Mouse (Mus musculus) A20 (cell line): ENCODE measurements around the gene 4930404H24Rik.

Source experiments
- DNase-seq: peaks from one replicate; pipeline ENCODE4 v3.0.0-alpha.2; 2011; ENCODE audit warnings: low read depth, low spot score

Gene 4930404H24Rik

GRCm38 (mm10) chr2:153492573-153493392 is at the start of gene 4930404H24Rik:
Gene 4930404H24Rik, plus strand, starts transcription at chr2:153492790.
- DNase-seq: peak; percentile 87

DNA sequence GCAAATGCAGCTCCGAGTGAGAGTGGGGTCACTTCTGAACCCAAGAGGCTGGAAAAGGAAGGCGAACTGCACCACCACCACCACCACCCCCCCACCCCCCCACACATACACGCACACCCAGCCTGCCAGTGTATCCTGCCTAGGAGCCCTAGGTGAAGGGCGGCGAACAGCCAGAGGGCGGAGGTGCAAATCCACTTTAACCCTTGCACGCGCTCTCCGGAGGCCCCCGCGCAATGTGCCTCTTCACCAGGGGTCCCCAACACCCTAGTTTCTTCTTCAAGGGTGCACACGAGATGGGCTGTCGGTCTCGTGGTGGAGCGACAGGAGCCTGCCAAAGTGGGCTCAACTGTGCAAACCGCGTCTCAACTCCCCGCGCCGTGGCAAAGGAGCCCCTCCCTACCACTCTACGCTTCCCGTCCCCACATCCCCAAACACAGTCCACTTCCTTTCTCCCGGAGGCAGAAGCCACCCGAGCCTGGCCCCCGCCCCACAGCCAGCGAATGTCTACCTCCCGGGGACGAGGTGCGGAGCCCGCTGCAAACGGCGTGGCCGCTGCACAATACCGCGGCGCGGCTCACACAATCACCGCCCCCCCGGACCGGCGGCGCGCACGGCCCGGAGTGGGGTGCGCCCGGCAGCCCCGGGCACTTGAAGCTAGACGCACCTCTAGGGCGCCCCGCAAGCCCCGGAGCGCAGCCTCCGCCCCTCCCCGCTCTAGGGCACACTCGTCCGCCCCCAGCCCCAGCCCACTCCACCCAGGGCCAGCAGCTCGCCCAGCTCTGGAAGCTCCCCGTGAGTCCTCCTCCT is 49.0 kb upstream of the 4930404H24Rik start:
- DNase-seq: no peak

DNA sequence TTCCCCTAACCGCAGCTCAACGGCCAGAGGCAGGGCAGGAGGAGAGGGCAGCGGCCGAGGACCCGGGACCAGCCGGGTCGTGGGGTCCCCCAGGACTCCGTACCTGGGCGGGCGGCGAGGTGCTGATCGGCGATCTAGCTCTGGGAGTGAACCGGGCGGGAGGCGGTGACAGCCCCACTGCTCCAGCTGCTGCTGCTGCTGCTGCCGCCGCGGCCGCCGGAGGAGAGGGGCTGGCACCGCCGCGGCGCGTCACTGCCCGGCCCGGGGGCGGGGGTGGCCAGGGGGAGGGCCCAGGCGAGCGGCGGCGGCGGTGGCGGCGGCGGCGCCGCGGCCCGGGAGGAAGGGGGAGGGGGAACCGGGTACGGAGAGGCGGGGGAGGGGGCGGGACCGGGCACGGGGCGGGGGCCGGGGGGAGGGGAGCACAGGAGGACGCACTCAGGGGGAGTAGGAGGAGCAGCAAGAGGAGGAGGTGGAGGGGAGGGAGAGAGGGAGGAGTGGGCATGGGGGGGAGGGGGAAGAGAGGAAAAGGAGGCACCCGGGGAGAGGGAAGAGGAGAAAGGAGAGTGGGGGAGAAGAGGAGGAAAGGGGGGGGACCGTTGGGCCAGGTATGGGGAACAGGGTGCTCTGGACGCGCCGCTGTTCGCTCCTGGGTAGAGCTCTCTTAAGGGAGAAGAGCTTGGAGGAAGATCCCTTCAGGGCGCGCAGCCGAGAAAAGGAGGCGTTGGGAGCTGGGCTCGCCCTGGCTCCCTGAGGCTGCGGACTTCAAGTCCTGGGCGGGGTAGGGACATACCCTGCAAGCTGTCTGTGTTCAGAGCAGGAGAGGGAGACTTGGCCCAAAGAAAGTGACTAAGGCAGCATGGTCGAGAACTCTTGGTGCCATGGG is 48.1 kb upstream of the 4930404H24Rik start:
- DNase-seq: peak; percentile 46

GRCm38 (mm10) chr2:153445137-153446016 is 47.2 kb upstream of the 4930404H24Rik start:
- peak; percentile 22 for DNase-seq

GRCm38 (mm10) chr2:153446017-153446408 is 46.6 kb upstream of the 4930404H24Rik start:
- peak; percentile 72 for DNase-seq

GRCm38 (mm10) chr2:153446476-153446875 is 46.1 kb upstream of the 4930404H24Rik start:
- no peak for DNase-seq

DNA sequence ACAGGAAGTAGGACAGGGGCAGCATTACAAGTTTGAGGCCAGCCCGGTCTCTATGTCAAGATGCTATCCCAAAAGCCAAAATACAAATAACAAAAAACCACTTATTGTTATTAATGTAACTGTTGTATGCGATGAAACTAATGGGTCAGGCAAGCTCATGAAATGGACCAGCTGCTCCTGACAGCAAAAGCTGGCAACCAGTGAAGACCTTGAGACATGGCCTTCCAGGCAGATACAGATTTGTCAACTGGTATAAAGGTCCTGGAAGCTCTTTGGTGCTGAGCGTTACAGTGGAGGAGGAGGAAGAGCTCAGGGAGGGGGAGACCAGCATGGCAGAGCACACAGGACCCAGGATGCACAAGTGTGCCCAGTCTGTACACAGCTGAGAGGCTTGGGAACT is 44.9 kb upstream of the 4930404H24Rik start:
- no peak for DNase-seq

DNA sequence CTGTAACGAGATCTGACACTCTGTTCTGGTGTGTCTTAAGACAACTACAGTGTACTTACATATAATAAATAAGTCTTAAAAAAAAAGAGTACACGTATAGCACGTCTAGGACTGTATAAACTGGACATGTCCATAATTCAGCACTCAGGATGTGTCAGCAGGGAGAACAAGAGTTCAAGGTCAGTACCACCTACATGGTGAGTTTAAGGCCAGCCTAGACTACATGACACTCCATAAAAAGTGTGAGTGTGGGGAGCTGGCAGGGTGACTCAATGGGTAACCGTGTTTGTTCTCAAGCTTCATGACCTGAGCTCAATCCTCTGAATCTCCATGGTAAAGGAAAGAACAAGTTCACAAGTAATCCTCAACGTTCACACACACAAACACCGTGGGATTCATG is 44.1 kb upstream of the 4930404H24Rik start:
- DNase-seq: no peak

- no peak for DNase-seq
Observed at GRCm38 (mm10) chr2:153453961-153454759, 38.4 kb upstream of the 4930404H24Rik start.

DNA sequence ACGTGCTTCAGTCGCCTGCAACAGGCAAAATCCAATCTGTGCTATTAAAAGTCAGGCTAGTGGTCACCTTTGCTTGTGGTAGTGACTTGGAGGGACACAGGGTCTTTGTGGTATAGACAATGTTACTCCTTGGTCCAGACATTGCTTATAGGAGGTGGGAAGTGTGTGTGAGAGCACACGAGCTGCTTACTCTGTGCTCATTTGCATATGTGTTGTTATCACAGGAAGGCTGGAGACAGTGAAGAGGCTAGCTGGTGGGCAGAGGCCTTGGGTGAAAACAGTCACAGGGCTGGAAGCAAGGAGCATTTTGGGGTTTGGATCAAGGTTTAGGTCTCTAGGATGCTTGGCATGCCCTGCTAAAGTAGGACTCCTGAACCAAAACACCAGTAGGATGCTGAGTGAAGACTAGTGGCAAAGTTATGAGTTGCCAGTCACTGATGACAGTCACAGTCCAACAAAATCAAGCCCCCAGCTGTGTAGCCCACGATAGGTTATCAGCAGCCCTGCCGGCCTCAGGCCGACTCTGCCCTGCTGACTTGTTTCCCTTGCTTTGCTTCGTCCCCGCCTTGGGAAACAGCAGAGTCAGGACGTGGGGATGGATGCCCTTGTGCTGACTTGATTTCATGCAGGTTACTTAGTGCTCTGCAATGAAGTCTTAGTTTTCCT is 37.6 kb upstream of the 4930404H24Rik start:
- DNase-seq: no peak

- DNase-seq: no peak
Observed at GRCm38 (mm10) chr2:153457467-153457866, 35.1 kb upstream of the 4930404H24Rik start.

GRCm38 (mm10) chr2:153458022-153458441 is 34.6 kb upstream of the 4930404H24Rik start:
- DNase-seq: no peak

GRCm38 (mm10) chr2:153463257-153463656 is 29.3 kb upstream of the 4930404H24Rik start:
- DNase-seq: peak; percentile 62

DNA sequence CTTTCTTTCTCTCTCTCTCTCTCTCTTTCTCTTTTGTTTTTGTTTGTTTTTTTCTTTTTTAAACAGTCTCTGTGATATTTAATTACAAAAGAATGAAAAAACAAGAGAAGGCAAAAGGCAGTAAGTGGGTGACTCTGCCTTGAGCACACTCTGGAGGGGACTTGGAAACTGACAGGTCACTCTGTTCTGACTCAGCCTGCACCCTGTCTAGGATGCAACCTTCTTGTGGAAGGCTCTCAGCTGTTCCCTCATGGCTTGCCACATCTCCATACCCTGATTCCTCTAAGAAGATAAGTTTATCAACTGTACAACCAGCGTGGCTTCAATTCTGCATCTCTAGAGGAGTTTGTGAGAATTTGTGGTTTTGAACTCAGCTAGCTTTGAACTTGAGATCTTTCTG is 25.2 kb upstream of the 4930404H24Rik start:
- no peak for DNase-seq

DNA sequence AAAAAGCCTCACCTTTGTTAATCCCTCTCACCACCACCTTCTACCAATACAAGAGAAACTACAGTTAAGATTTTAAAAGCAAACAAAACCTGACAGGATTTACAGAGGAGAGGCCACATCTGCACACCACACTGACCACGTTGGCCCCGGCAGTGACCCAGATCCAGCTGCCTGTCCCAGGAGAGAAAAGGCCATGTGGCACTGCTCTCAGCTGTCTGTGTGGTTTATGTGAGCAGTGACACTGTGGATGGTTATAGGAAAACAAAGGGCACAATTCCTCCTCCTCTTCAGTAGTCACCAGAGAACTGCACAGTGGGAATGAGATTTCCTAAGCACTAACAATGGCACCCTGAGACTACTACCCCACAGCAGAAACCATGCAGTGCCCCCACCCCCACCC is 23.3 kb upstream of the 4930404H24Rik start:
- DNase-seq: no peak

DNA sequence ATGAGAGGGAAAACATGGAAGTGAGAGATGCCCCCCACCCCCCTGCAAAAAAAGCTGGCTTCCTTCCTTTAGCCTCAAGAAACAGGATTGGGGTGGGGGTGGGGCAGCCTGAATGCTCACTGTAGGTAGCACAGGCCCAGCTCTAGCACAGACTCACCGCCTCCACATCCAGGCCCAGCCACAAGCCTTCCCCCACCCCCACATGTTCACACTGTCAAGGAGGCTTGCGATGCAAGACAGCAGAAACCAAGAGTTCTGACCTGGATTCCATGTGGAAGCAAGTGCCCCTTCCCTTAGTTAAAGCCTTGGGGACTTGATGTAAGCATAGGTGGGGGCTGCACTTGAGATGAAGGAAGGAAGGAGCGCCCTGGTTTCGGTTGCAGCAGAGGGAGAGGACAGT is 22.8 kb upstream of the 4930404H24Rik start:
- DNase-seq: no peak

GRCm38 (mm10) chr2:153470983-153471382 is 21.6 kb upstream of the 4930404H24Rik start:
- DNase-seq: no peak

GRCm38 (mm10) chr2:153475114-153476112 is 17.2 kb upstream of the 4930404H24Rik start:
- no peak for DNase-seq
